Mouse (Mus musculus) forebrain, embryonic 12.5 days (tissue): ENCODE results near the gene Col20a1. TPM values are rescaled to one million over a fixed set of nuclear protein-coding genes. Genes with fewer than 3 reads are reported as not detected.

Experiments
- ATAC-seq: fragments of 200-750 bp; cut with Nextera tagmentation; 2 replicates; pipeline ENCODE4 v1.8.0; 2017; ENCODE audit warnings: moderate TSS enrichment; ENCODE audit not compliant: low FRiP score
- H3K27ac ChIP-seq: fragments of 300-500 bp; sonication (generic); 2 replicates; pipeline ENCODE4 v1.5.1; 2016; ENCODE audit warnings: mild to moderate bottlenecking
- H3K27me3 ChIP-seq: fragments of 300-500 bp; sonication (generic); 2 replicates; pipeline ENCODE4 v1.6.1; 2016; ENCODE audit warnings: mild to moderate bottlenecking
- H3K36me3 ChIP-seq: fragments of 300-500 bp; sonication (generic); replicated peaks from 2 replicates; pipeline ENCODE4 v1.6.1; 2016; ENCODE audit warnings: mild to moderate bottlenecking
- H3K4me1 ChIP-seq: fragments of 300-500 bp; sonication (generic); 2 replicates; pipeline ENCODE4 v1.6.1; 2016
- H3K4me2 ChIP-seq: fragments of 300-500 bp; sonication (generic); 2 replicates; pipeline ENCODE4 v1.6.1; 2016; ENCODE audit warnings: mild to moderate bottlenecking, moderate library complexity
- H3K4me3 ChIP-seq: fragments of 300-500 bp; sonication (generic); replicated peaks from 2 replicates; pipeline ENCODE4 v1.5.1; 2016; ENCODE audit warnings: mild to moderate bottlenecking
- H3K9ac ChIP-seq: fragments of 300-500 bp; sonication (generic); 2 replicates; pipeline ENCODE4 v1.6.1; 2016; ENCODE audit warnings: mild to moderate bottlenecking
- H3K9me3 ChIP-seq: fragments of 300-500 bp; sonication (generic); 2 replicates; pipeline ENCODE4 v1.6.1; 2016
- WGBS: fragments of 180-500 bp; shearing (Covaris S2); methylation state at CpG from one replicate; pipeline ENCODE4 v1.1.7; 2016; 5-methylcytosine and 5-hydroxymethylcytosine counted together
- polyA plus RNA-seq: library from polyadenylated mRNA; unstranded; fragments of >200 nt; fragmentation: Nextera tagmentation; extraction: Ambion mirVana; gene quantifications from 2 replicates; pipeline ENCODE4 v1.2.1, GENCODE M21; 2016

The Col20a1 gene
- polyA plus RNA-seq, 1 experiment from 2014 or later, result 0.45 TPM

DNA sequence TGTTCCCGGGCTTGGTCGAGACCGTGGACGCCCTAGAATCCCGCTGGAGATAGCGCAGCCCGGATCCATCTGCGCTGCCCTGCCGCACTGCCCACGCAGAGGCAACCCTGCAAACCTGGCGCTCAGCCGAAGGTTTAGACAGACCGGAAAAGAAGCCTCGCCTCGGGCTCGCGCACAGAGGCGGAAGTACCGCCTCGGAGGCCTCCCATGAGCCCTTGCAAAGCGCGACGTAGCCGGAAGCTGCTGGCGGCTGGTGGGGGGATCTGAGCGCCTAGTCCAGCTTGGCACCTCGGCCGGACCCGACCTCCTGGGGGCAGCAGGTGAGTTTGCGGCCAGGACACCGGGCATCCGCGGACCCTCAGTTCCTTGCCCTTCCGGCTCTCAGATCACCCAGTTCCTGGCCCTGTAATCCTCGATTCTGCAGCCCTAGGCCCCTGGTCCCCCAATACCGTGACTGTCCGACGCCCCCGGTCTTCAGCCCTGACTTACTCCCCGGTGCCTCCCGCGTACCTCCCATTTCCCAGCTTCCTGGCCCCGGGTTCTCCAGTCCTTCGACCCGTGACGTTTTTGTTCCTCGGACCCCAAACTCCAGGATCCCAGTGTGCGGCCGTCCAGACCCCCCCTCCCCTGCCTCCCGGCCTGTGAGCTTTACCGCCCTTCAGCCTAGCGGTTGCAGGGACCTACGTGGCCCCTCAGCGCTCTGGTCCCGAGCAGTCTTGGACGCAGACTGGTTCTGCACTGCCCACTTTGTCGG lies 19.1 kb upstream of the Col20a1 start, which contains the start of gene Arfgap1:
TSS of gene Arfgap1 (plus strand) at position 216 of the 754 bp plus-strand sequence.
- H3K4me2 ChIP-seq, result peak within 1 kb of the TSS; percentile 94
- peak within 1 kb of the TSS; percentile 91 for H3K27ac ChIP-seq
- H3K9ac ChIP-seq, result peak within 1 kb of the TSS; percentile 95
- peak within 1 kb of the TSS; percentile 74 for H3K4me3 ChIP-seq
- peaks cover 20% of the 10 kb centered on the region for H3K4me1 ChIP-seq
- H3K9me3 ChIP-seq, result no peaks in the 10 kb centered on the region
- peak; percentile 91 for ATAC-seq
- no peaks in the 10 kb centered on the region for H3K27me3 ChIP-seq
- peaks cover 25% of the 10 kb centered on the region for H3K36me3 ChIP-seq
- under 1% methylated on average over 56 of the region's 57 CpGs for whole genome bisulfite sequencing

GRCm38 (mm10) chr2:180981133-180981532 lies 5.2 kb upstream of the Col20a1 start:
- peaks cover 71% of the 10 kb centered on the region for H3K36me3 ChIP-seq
- H3K27me3 ChIP-seq, result no peaks in the 10 kb centered on the region
- WGBS, result 82% methylated on average over 6 of the region's 6 CpGs
- H3K4me2 ChIP-seq, result no peak overlapping the region
- no peak overlapping the region for H3K9ac ChIP-seq
- ATAC-seq, result no peak
- no peaks in the 10 kb centered on the region for H3K4me1 ChIP-seq
- no peak overlapping the region for H3K4me3 ChIP-seq
- H3K9me3 ChIP-seq, result no peaks in the 10 kb centered on the region
- H3K27ac ChIP-seq, result no peak overlapping the region

DNA sequence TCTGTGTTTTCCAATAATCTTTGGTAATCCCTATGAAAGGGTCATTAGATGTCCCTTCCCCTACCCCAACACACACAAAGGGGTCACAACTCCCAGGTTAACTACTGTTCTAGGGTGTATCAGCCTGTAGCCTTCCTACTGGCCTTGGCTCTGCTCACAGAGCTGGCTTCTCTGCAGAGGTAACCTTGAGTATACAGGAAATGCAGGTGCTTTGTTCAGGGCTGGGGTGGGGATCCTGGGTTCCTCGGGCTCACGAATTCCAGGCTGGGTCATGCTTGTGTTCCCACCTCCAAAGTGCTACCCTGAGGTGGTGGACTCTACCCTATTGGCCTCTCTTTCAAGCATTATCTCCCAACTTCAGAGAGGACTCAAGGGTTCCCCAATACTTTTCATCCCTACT lies 700 bp upstream of the Col20a1 start:
- no peak overlapping the region for H3K27ac ChIP-seq
- peaks cover 26% of the 10 kb centered on the region for H3K36me3 ChIP-seq
- 92% methylated on average over 2 of the region's 2 CpGs for WGBS
- H3K4me1 ChIP-seq, result peaks cover 9% of the 10 kb centered on the region
- no peak overlapping the region for H3K4me3 ChIP-seq
- no peaks in the 10 kb centered on the region for H3K27me3 ChIP-seq
- no peak for ATAC-seq
- no peak overlapping the region for H3K4me2 ChIP-seq
- H3K9me3 ChIP-seq, result no peaks in the 10 kb centered on the region
- H3K9ac ChIP-seq, result no peak overlapping the region

DNA sequence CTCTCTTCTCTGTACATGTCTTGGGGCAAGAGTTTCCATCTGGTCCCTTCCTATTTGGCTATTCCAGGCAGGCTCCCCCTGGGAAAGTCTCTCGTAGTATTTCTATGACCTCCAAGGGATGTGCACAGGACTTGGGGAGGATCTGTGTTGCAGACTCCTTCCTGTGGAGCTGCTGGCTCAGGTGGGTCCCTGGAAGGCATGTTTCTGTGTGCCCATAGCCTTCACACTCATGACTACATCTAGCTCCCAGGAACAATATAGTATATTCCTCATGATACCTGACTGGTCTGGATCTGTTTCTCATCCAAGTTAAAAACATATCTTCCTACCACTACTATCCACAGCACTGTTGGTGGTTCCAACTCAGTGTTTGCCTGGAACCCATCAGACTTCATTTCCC lies 666 bp downstream of the Col20a1 start:
- Histone ChIP-seq H3K9me3 (no peaks in the 10 kb centered on the region), H3K4me2 (no peak overlapping the region), H3K4me1 (peaks cover 9% of the 10 kb centered on the region), H3K36me3 (peaks cover 12% of the 10 kb centered on the region), H3K9ac (no peak overlapping the region), H3K27me3 (no peaks in the 10 kb centered on the region), H3K4me3 (no peak overlapping the region), H3K27ac (no peak overlapping the region)
- ATAC-seq, result no peak
- WGBS, result 76% methylated on average over 1 of the region's 1 CpGs

GRCm38 (mm10) chr2:180987432-180988030 lies 1.2 kb downstream of the Col20a1 start:
- H3K27me3 ChIP-seq, result no peaks in the 10 kb centered on the region
- 58% methylated on average over 5 of the region's 5 CpGs for WGBS

GRCm38 (mm10) chr2:180988347-180988913 lies 2.1 kb downstream of the Col20a1 start:
- Histone ChIP-seq H3K9ac (no peak overlapping the region), H3K4me1 (peaks cover 9% of the 10 kb centered on the region), H3K4me2 (no peak overlapping the region), H3K27me3 (no peaks in the 10 kb centered on the region), H3K9me3 (no peaks in the 10 kb centered on the region), H3K4me3 (no peak overlapping the region), H3K36me3 (peaks cover 2% of the 10 kb centered on the region; the same call in 1 of the 2 replicates), H3K27ac (no peak overlapping the region)
- WGBS, result 66% methylated on average over 3 of the region's 3 CpGs
- no peak for ATAC-seq

More at GRCm38 (mm10) chr2:180987432-180988030, 1.2 kb downstream of the Col20a1 start:
- no peaks in the 10 kb centered on the region for H3K9me3 ChIP-seq
- H3K4me3 ChIP-seq, result no peak overlapping the region
- H3K4me1 ChIP-seq, result peaks cover 9% of the 10 kb centered on the region
- ATAC-seq, result peak; percentile 22; the same call in 1 of the 2 replicates
- no peak overlapping the region for H3K9ac ChIP-seq
- no peak overlapping the region for H3K27ac ChIP-seq
- H3K36me3 ChIP-seq, result peaks cover 7% of the 10 kb centered on the region
- H3K4me2 ChIP-seq, result no peak overlapping the region

- ATAC-seq, result no peak
- 76% methylated on average over 1 of the region's 1 CpGs for WGBS
- H3K27ac ChIP-seq, result no peak overlapping the region
- H3K27me3 ChIP-seq, result no peaks in the 10 kb centered on the region
- H3K9ac ChIP-seq, result no peak overlapping the region
- no peak overlapping the region for H3K4me2 ChIP-seq
- no peak overlapping the region for H3K4me3 ChIP-seq
- H3K36me3 ChIP-seq, result peaks cover 2% of the 10 kb centered on the region; the same call in 1 of the 2 replicates
- H3K9me3 ChIP-seq, result no peaks in the 10 kb centered on the region
- H3K4me1 ChIP-seq, result peaks cover 9% of the 10 kb centered on the region
Observed at GRCm38 (mm10) chr2:180988948-180989347, 2.6 kb downstream of the Col20a1 start.

DNA sequence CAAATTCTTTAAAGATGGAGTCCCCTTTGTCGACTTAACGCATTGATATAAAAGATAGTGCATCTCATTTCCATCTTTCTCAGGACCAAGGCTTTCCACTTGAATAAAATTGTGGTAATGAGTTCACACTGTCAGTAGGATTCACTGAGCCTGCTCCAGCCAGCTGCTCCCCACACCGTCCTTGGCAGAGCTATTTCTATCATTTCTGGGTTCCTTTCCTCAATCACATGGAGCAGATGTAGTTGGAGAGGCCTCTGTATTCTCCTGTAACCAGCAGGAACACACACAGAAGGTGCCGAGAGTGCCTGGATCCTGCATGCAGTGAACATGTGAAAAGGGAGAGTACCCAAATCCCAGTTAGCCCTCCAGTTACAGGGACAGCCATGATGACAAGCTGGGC lies 4.0 kb downstream of the Col20a1 start:
- no peaks in the 10 kb centered on the region for H3K36me3 ChIP-seq
- no peak overlapping the region for H3K9ac ChIP-seq
- H3K9me3 ChIP-seq, result no peaks in the 10 kb centered on the region
- no peak overlapping the region for H3K4me2 ChIP-seq
- ATAC-seq, result no peak
- WGBS, result 63% methylated on average over 4 of the region's 4 CpGs
- H3K4me1 ChIP-seq, result peaks cover 9% of the 10 kb centered on the region
- H3K27me3 ChIP-seq, result no peaks in the 10 kb centered on the region
- no peak overlapping the region for H3K4me3 ChIP-seq
- 0 out of 2 replicates have a peak overlapping the region, but pooled peaks have one; percentile 3 for H3K27ac ChIP-seq

DNA sequence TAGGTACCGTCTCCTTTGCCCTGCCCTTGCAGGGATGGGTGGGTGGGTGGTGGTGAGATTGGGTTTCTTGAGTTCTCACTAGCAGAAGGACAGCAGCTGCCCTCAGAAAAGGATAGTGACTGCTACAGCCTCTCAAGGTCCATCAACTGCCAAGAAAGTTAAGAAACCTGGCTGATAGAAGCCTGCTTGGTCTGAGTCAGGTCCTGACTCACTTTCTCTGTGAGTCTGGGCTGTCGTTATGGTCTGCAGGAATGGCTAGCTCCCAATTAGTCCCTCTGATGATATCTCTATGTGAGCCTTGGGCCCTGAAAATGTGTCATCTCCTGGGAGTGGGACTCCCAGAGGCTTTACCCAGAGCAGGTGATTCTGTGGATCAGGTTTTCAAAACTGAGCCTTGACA lies 8.0 kb downstream of the Col20a1 start:
- no peak for ATAC-seq
- H3K9ac ChIP-seq, result no peak overlapping the region
- H3K4me3 ChIP-seq, result no peak overlapping the region
- peaks cover 3% of the 10 kb centered on the region; the same call in 1 of the 2 replicates for H3K4me1 ChIP-seq
- no peak overlapping the region for H3K4me2 ChIP-seq
- no peaks in the 10 kb centered on the region for H3K9me3 ChIP-seq
- no peak overlapping the region for H3K27ac ChIP-seq
- 79% methylated on average over 2 of the region's 2 CpGs for WGBS
- H3K36me3 ChIP-seq, result no peaks in the 10 kb centered on the region
- no peaks in the 10 kb centered on the region for H3K27me3 ChIP-seq

GRCm38 (mm10) chr2:180995457-180995856 lies 9.1 kb downstream of the Col20a1 start:
- Histone ChIP-seq H3K4me2 (no peak overlapping the region), H3K36me3 (no peaks in the 10 kb centered on the region), H3K27me3 (no peaks in the 10 kb centered on the region), H3K27ac (no peak overlapping the region), H3K9ac (no peak overlapping the region), H3K4me3 (no peak overlapping the region), H3K9me3 (no peaks in the 10 kb centered on the region), H3K4me1 (peaks cover 3% of the 10 kb centered on the region; the same call in 1 of the 2 replicates)
- no peak for ATAC-seq
- WGBS, result 87% methylated on average over 4 of the region's 4 CpGs

- 11% methylated on average over 5 of the region's 5 CpGs for WGBS
- Histone ChIP-seq H3K27ac (no peak overlapping the region), H3K4me1 (peaks cover 3% of the 10 kb centered on the region; the same call in 1 of the 2 replicates), H3K4me2 (no peak overlapping the region), H3K9me3 (no peaks in the 10 kb centered on the region), H3K9ac (no peak overlapping the region), H3K27me3 (no peaks in the 10 kb centered on the region), H3K36me3 (no peaks in the 10 kb centered on the region), H3K4me3 (no peak overlapping the region)
- peak; percentile 51 for ATAC-seq
Observed at GRCm38 (mm10) chr2:180996436-180996835, 10.1 kb downstream of the Col20a1 start.

GRCm38 (mm10) chr2:180996905-180997304 lies 10.6 kb downstream of the Col20a1 start:
- no peaks in the 10 kb centered on the region for H3K9me3 ChIP-seq
- H3K36me3 ChIP-seq, result no peaks in the 10 kb centered on the region
- 77% methylated on average over 3 of the region's 3 CpGs for WGBS
- no peak overlapping the region for H3K9ac ChIP-seq
- H3K27me3 ChIP-seq, result no peaks in the 10 kb centered on the region
- no peak overlapping the region for H3K4me2 ChIP-seq
- H3K4me1 ChIP-seq, result peaks cover 3% of the 10 kb centered on the region; the same call in 1 of the 2 replicates
- ATAC-seq, result 0 out of 2 replicates have a peak, but pooled peaks have one; percentile 6
- H3K4me3 ChIP-seq, result no peak overlapping the region
- H3K27ac ChIP-seq, result no peak overlapping the region
